Mouse (Mus musculus) spleen, adult 2 months (tissue): ENCODE data around the gene Gm10912.

Source experiments
- CTCF ChIP-seq: fragments of 200-500 bp; IDR thresholded peaks from 2 replicates; pipeline ENCODE4 v1.5.1; 2011; ENCODE audit warnings: mild to moderate bottlenecking, inconsistent platforms; ENCODE audit not compliant: insufficient read depth, insufficient read length, insufficient replicate concordance; ENCODE audit errors: extremely low read depth
- POLR2A ChIP-seq: fragments of 200-500 bp; IDR thresholded peaks from 2 replicates; pipeline ENCODE4 v1.6.1; 2011; ENCODE audit warnings: low read depth, low read length, inconsistent platforms

DNA sequence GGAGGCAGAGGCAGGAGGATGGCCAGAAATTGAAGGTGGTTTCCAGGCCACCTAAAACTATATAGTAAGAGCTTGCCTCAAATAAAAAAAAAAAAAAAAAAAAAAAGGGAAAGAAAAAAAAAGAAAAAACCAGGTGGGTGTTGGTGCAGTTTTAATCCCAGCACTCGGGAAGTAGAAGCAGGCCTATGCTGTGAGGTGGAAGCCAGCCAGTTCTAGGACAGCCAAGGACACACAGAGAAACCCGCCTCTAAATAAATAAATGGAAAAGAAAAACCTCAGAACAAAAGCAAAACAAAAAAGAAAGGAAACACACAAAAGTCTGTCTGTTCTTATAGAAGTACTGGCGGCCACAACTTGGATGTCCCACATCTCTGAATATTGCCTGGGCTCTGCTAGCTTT, 49.3 kb downstream of the Gm10912 start:
- no peak for TF ChIP-seq CTCF
- TF ChIP-seq POLR2A = no peak
